Mouse (Mus musculus) C2C12 (cell line): ENCODE results near the gene Dmrt1.

Experiments used
- CTCF ChIP-seq: IDR thresholded peaks from one replicate; pipeline ENCODE4 v1.5.1; 2011; ENCODE audit not compliant: control insufficient read depth, insufficient read depth, insufficient read length
- FOSL1 ChIP-seq: IDR thresholded peaks from one replicate; pipeline ENCODE4 v1.8.0; 2011; ENCODE audit warnings: mild to moderate bottlenecking, low read length; ENCODE audit not compliant: poor library complexity, insufficient read depth, severe bottlenecking

- TF ChIP-seq CTCF (no peak), FOSL1 (no peak)
Measured at GRCm38 (mm10) chr19:25514986-25515530, 9.6 kb downstream of the Dmrt1 start.
